Mouse (Mus musculus) adrenal gland, postnatal 10 days (tissue): ENCODE measurements around the gene Zfpl1. TPM values are rescaled to one million over a fixed set of nuclear protein-coding genes. Genes with fewer than 3 reads are reported as not detected.

ENCODE experiments used
- microRNA-seq: library from miRNA; unstranded; fragments of <30 nt; microRNA quantifications from one replicate; pipeline ENCODE4 v1.2.0, GENCODE M21; 2021
- total RNA-seq, 2 experiments: library from RNA; stranded (reverse); gene quantifications; 2 replicates each; pipeline ENCODE4 v1.2.3; 2021

The Zfpl1 gene
- total RNA-seq, 2 experiments from 2014 or later: 33.5 to 33.6 TPM

Small RNA genes lying within 50 kb of the gene (microRNA-seq; reads per million reads assigned to microRNA genes)
- gene Mir6988: not detected

Other genes starting within 250 kb of the Zfpl1 start
- gene Frmd8, start 209.7 kb downstream of the Zfpl1 start, total RNA-seq: 10 to 100 TPM; 29.0 to 34.8 TPM
- gene Slc25a45, start 207.1 kb downstream of the Zfpl1 start, total RNA-seq: 10 to 100 TPM; 13.4 to 14.2 TPM
- gene Tigd3, start 190.8 kb downstream of the Zfpl1 start, total RNA-seq: 1 to 10 TPM; 1.6 to 1.9 TPM
- gene Dpf2, start 171.9 kb downstream of the Zfpl1 start, total RNA-seq: 100 to 1,000 TPM; 105 to 119 TPM
- gene Cdc42ep2, start 160.1 kb downstream of the Zfpl1 start, total RNA-seq: 10 to 100 TPM; 10.8 to 11.2 TPM
- 10 to 100 TPM; 21.3 to 28.0 TPM for gene Pola2, start 120.8 kb downstream of the Zfpl1 start, total RNA-seq
- gene Slc22a20, start 98.8 kb downstream of the Zfpl1 start, total RNA-seq: not detected
- gene Capn1, start 69.1 kb downstream of the Zfpl1 start, total RNA-seq: 10 to 100 TPM; 31.3 to 40.0 TPM
- gene Syvn1, start 38.4 kb downstream of the Zfpl1 start, total RNA-seq: 10 to 100 TPM; 40.5 to 43.7 TPM
- 10 to 100 TPM; 58.2 to 59.4 TPM for gene Mrpl49, start 27.2 kb downstream of the Zfpl1 start, total RNA-seq
- 1,000 to 10,000 TPM; 1,154 to 1,182 TPM for gene Fau, start 27.1 kb downstream of the Zfpl1 start, total RNA-seq
- 10 to 100 TPM; 21.6 to 26.1 TPM for gene Znhit2, start 23.8 kb downstream of the Zfpl1 start, total RNA-seq
- 10 to 100 TPM; 14.3 to 15.9 TPM for gene Tm7sf2, start 16.6 kb downstream of the Zfpl1 start, total RNA-seq
- gene Vps51, start 7.7 kb downstream of the Zfpl1 start, total RNA-seq: 10 to 100 TPM; 45.1 to 61.3 TPM
- not detected for gene Tmem262, start 4.9 kb downstream of the Zfpl1 start, total RNA-seq
- gene Gm28374, start 2.7 kb downstream of the Zfpl1 start, total RNA-seq: not detected
- gene Cdca5, start within 50 bp of the Zfpl1 start, total RNA-seq: 1 to 10 TPM; 7.0 to 7.1 TPM
- gene AC131692.1, start 9.5 kb upstream of the Zfpl1 start, total RNA-seq: under 1 TPM in 1 of 2 experiments, not detected in 1; 0.82 TPM
- gene Naaladl1, start 20.8 kb upstream of the Zfpl1 start, total RNA-seq: under 1 TPM; 0.24 to 0.30 TPM
- gene Sac3d1, start 33.7 kb upstream of the Zfpl1 start, total RNA-seq: 10 to 100 TPM; 15.9 to 17.2 TPM
- 10 to 100 TPM; 19.6 to 21.8 TPM for gene Snx15, start 43.3 kb upstream of the Zfpl1 start, total RNA-seq
- gene Batf2, start 56.0 kb upstream of the Zfpl1 start, total RNA-seq: 1 to 10 TPM in 1 of 2 experiments, under 1 TPM in 1; 0.57 to 1.6 TPM
- gene Arl2, start 56.6 kb upstream of the Zfpl1 start, total RNA-seq: 10 to 100 TPM; 63.1 to 63.7 TPM
- gene Majin, start 99.4 kb upstream of the Zfpl1 start, total RNA-seq: under 1 TPM; 0.72 to 0.79 TPM
- gene Gpha2, start 141.4 kb upstream of the Zfpl1 start, total RNA-seq: 10 to 100 TPM; 16.9 to 18.2 TPM
- 10 to 100 TPM; 52.9 to 56.9 TPM for gene Ppp2r5b, start 150.9 kb upstream of the Zfpl1 start, total RNA-seq
- 10 to 100 TPM; 25.0 to 30.2 TPM for gene Atg2a, start 156.7 kb upstream of the Zfpl1 start, total RNA-seq
- gene Ehd1, start 191.8 kb upstream of the Zfpl1 start, total RNA-seq: 100 to 1,000 TPM; 104 to 106 TPM
- gene Cdc42bpg, start 221.5 kb upstream of the Zfpl1 start, total RNA-seq: 10 to 100 TPM; 10.3 to 11.6 TPM